Mouse (Mus musculus) layer of hippocampus, postnatal 25 days (tissue): Measurements from ENCODE around the gene Coil. TPM values are rescaled to one million over a fixed set of nuclear protein-coding genes. Genes with fewer than 3 reads are reported as not detected.

Experiments
- DNase-seq, 2 experiments: peaks; one replicate each; pipeline ENCODE4 v3.0.0; 2022; ENCODE audit warnings: mixed read lengths in 2 of 2, low spot score in 1 of 2; ENCODE audit errors: extremely low spot score in 1 of 2
- total RNA-seq, 2 experiments: library from RNA; stranded (reverse); gene quantifications; 2 replicates each; pipeline ENCODE4 v1.2.3; 2021

The Coil gene
- total RNA-seq, 2 experiments from 2014 or later, result 19.5 to 20.0 TPM

DNA sequence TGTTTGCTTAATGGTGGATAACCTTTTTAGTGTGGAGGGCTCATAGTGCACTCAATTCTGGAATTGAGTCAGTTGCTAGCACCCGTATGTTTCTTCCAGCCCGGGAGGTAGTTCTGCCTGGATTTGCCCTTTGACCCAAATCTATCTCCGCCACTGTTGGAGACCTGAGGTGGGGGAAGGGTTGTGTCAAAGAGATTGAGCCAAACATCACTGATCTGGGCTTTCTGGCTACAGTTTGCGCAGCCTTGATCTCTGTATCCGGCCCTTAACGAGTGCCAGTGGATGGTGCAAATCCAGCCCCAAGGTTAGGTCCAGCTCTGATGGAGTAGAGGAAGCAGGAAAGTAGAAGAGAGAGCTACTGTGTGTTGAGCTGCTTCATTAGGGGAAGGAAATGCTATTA lies 33.0 kb downstream of the Coil start:
- DNase-seq, result no peak

DNA sequence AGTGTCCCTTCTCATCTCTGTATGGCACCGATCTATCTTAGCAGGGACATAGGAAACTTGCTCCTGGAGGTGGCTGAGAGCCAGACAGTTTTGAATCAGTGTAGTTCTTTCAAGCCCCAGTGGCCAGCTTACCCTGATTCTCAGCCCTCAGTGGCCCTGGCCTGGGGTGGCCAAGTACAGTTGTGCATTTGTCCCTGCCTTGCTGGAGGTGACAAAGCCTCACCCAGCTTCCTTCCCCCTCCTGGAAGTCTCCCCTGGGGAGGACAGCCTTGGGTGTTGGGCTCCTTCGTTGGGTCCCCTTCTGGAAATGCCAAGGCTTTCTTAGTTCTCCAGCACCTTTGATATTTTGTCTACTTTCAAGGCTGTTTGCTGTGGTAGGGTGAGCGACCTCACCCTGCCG lies 33.7 kb downstream of the Coil start:
- no peak for DNase-seq

GRCm38 (mm10) chr11:89005473-89005872 lies 35.4 kb downstream of the Coil start:
- DNase-seq, result no peak

DNA sequence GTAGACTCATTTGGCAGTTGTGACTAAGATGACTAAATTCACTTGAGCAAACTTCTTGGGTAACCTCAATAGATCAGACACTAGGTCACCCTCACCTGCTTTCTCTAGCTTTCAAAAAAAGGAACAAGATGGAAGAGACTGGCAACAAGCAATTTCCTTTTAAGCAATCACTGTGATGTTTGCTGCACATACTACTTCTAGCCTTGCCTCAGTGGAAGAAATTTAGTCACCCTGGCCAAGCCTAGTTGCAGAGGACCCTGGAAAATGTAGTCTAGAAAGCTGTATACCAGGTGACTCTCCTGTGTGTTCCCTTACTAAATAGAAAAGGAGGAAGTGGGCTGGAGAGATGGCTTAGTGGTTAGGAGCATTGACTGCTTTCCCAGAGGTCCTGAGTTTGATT lies 36.4 kb downstream of the Coil start:
- DNase-seq, result no peak

DNA sequence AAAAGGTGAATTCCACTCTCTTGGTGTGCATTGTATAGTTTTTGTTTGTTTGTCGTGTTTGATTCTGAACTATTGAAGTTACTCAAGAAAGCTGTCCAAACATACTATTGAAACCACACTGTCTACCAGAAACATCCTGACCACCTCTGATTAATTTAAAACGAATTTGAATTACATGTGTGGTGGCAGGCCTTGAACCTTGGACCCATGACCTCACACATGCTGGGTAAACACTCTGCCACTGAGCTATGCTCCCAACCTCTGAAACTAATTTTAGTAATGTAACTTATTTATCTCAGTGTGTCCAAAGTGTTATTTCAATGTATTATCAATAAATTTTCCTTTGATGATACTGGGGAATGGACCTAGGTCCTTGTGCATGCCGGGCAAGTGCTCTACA lies 37.5 kb downstream of the Coil start:
- DNase-seq, result no peak

- no peak for DNase-seq
Observed at GRCm38 (mm10) chr11:89009066-89009465, 39.0 kb downstream of the Coil start.

- no peak for DNase-seq
Observed at GRCm38 (mm10) chr11:89009496-89009895, 39.4 kb downstream of the Coil start.

- no peak for DNase-seq
Observed at GRCm38 (mm10) chr11:89012241-89012640, 42.2 kb downstream of the Coil start.

- DNase-seq, result no peak
Observed at GRCm38 (mm10) chr11:89017514-89018182, 47.6 kb downstream of the Coil start.

GRCm38 (mm10) chr11:89020681-89021305 lies 50.7 kb downstream of the Coil start:
- no peak for DNase-seq

GRCm38 (mm10) chr11:89021687-89022086 lies 51.6 kb downstream of the Coil start:
- no peak for DNase-seq

DNA sequence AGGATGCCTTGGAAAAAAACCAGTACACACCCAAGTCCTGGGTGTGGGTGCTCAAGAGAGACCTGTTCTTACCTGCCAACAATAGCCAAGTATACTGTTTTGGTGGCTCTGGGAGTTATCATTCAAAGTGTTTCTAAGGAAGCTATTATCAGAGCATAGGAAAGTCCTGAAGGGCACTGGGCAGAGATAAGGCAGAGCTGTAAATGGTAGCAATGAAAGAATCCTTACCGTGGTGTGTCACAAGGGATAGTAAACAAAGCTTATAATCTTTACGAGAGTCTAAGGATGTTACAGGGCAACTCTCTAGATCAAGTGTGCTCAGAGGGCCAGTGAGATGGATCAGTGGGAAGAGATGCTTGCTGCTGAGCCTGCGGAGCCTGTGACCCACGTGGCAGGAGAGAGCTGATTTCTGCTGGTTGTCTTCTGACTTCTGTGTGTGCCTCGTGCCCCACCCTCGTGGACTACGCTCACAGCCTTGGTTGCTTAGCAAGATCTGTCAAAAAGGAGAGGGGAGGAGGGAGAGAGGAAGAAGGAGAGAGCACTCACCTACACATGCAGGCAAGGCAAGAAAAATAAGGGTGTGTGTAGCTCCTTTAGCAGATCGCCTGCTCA lies 52.2 kb downstream of the Coil start:
- DNase-seq, result no peak

DNA sequence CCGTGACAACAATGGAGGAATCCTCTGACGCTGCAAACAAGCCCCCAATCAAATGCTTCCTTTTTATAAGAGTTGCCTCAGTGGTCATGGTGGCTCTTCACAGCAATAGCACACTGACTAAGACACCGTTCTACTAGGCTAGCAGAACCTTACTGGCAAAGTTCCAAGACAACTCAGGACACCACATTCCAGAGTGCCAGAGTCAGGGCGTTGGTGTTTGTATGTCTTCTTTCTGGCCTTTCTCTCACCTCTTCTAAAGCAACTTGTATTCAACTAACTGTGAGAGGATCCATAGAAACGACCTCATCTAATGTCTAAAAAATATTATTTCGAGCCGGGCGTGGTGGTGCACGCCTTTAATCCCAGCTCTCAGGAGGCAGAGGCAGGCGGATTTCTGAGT lies 53.4 kb downstream of the Coil start:
- DNase-seq, result no peak

GRCm38 (mm10) chr11:89024181-89024881 lies 54.3 kb downstream of the Coil start:
- DNase-seq, result peak in 1 of 2 experiments; percentile 10

DNA sequence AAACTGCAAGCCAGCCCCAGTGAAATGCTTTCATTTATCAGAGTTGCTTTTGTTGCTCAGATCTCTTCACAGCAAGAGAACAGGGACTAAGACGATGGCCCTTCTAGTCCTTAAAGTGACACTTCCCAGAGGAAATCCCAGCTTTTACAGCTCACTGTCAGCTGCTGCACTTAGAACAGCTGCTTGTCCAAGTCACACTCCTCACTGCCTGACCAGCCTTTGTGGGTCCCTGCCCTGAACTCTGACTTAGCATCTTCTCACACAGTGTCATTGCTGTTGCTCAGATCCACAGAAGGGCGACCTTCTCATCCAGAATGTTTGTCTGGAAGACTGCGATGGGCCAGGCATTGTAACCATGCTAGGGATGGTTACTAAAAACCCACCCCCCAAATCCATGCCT lies 55.6 kb downstream of the Coil start:
- DNase-seq, result no peak

GRCm38 (mm10) chr11:89026117-89026516 lies 56.1 kb downstream of the Coil start:
- no peak for DNase-seq

GRCm38 (mm10) chr11:89027955-89028361 lies 57.9 kb downstream of the Coil start:
- no peak for DNase-seq

DNA sequence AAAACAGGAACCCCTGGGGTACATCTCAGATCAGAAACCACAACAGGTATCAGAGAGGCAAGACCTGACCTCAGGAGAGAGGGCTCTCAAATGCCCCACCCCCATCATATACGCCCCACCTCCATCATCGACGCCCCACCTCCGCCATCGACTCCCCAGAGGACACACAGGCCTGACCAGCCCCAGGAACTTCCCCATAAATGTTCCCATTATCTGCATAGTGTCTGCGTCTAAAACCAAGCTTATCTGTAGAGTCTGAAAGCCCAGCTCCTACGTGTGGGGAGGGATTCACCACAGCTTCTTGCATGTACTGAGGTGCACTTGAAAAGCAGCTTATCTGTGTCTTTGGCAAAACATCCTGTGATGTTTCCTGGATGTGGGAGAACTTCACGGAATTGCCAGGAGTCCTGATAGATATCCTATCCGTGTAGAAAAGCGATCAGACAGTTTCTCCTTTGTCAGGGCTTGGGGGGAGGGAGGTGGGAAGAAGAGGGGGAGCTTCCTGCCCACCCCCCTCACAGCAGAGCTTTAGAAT lies 58.9 kb downstream of the Coil start:
- no peak for DNase-seq

- no peak for DNase-seq
Observed at GRCm38 (mm10) chr11:89030552-89030951, 60.5 kb downstream of the Coil start.

- no peak for DNase-seq
Observed at GRCm38 (mm10) chr11:89031189-89031588, 61.1 kb downstream of the Coil start.

GRCm38 (mm10) chr11:89034592-89034991 lies 64.5 kb downstream of the Coil start:
- DNase-seq, result no peak
